Mouse (Mus musculus) CH12.LX (cell line): ENCODE results near the gene Gm49673. TPM values are rescaled to one million over a fixed set of nuclear protein-coding genes. Genes with fewer than 3 reads are reported as not detected.
"Not testable (repeated sequence)": the region's sequence is repeated elsewhere in the genome, so short reads cannot be mapped to it uniquely, and the experiment has no call there.

Source experiments
- DNase-seq: peaks from one replicate; pipeline ENCODE4 v3.0.0-alpha.2; 2013; ENCODE audit errors: extremely low read depth
- H3K27ac ChIP-seq: 2 replicates; pipeline ENCODE4 v1.5.1; 2012; ENCODE audit warnings: low read depth, mild to moderate bottlenecking, control low read depth, moderate library complexity; ENCODE audit not compliant: insufficient read depth
- H3K27me3 ChIP-seq: replicated peaks from 2 replicates; pipeline ENCODE3; 2012; ENCODE audit warnings: inconsistent platforms
- H3K36me3 ChIP-seq, 2 experiments: replicated peaks in 1 of 2; 2 replicates each; pipeline versions ENCODE3 to v1.6.1; 2012; ENCODE audit warnings: inconsistent platforms in 1 of 2, low read length in 1 of 2, mild to moderate bottlenecking in 1 of 2, mixed read lengths in 1 of 2, moderate library complexity in 1 of 2; ENCODE audit not compliant: control insufficient read depth in 1 of 2, insufficient read depth in 1 of 2
- H3K4me1 ChIP-seq, 2 experiments: 2 replicates each; pipeline ENCODE4 v1.6.1; 2012; ENCODE audit warnings: inconsistent platforms in 1 of 2, moderate library complexity in 1 of 2; ENCODE audit not compliant: insufficient read depth in 2 of 2, control insufficient read depth in 1 of 2
- H3K4me2 ChIP-seq: 2 replicates; pipeline ENCODE4 v1.6.1; 2012; ENCODE audit warnings: low read depth, mild to moderate bottlenecking, control low read depth; ENCODE audit not compliant: poor library complexity, insufficient read depth, severe bottlenecking
- H3K4me3 ChIP-seq, 3 experiments: fragments of 150-350 bp in 1 of 3; sonication (generic) in 1 of 3; replicated peaks in 1 of 3; 2 replicates each; pipeline versions ENCODE3 to v1.5.1; 2011 to 2012; ENCODE audit warnings: low read depth in 2 of 3, low read length in 2 of 3, mild to moderate bottlenecking in 2 of 3, moderate library complexity in 2 of 3, control low read depth in 1 of 3, improper control_type of control experiment in 1 of 3, inconsistent platforms in 1 of 3, mixed read lengths in 1 of 3; ENCODE audit not compliant: poor library complexity in 1 of 3
- H3K79me2 ChIP-seq: replicated peaks from 2 replicates; pipeline ENCODE4 v1.6.1; 2012; ENCODE audit warnings: mild to moderate bottlenecking, moderate library complexity; ENCODE audit not compliant: control insufficient read depth, poor library complexity, insufficient read depth, severe bottlenecking; ENCODE audit errors: extremely low read depth
- H3K9ac ChIP-seq: 2 replicates; pipeline ENCODE4 v1.6.1; 2012; ENCODE audit warnings: low read depth, mild to moderate bottlenecking, control low read depth, moderate library complexity; ENCODE audit not compliant: insufficient read depth
- H3K9me3 ChIP-seq: replicated peaks from 2 replicates; pipeline ENCODE3; 2012; ENCODE audit warnings: low read length, inconsistent platforms, mixed read lengths
- BHLHE40 ChIP-seq: IDR thresholded peaks from 2 replicates; pipeline ENCODE4 v1.6.1; 2011; ENCODE audit warnings: mild to moderate bottlenecking, low read depth, low read length, improper control_type of control experiment
- NELFE ChIP-seq: IDR thresholded peaks from 2 replicates; pipeline ENCODE4 v1.6.1; 2011; ENCODE audit warnings: low read depth, low read length, improper control_type of control experiment
- POLR2A ChIP-seq: IDR thresholded peaks from 2 replicates; pipeline ENCODE4 v1.6.1; 2011; ENCODE audit warnings: low read depth, mild to moderate bottlenecking, improper control_type of control experiment, low read length
- dilution Hi-C: fragments of 300-500 bp; cut with MboI; formaldehyde crosslinking; loops from 2 replicates; pipeline ENCODE4 v1.14.3; 2020; ENCODE audit warnings: low sequenced_read_pairs; ENCODE audit not compliant: extremely low pct_unique_long_range_greater_than_20kb, extremely low pct_ligation_motif_present
- in situ Hi-C: fragments of 300-500 bp; cut with MboI; formaldehyde crosslinking; loops from 3 replicates; pipeline ENCODE4 v1.14.3; 2019; ENCODE audit warnings: low sequenced_read_pairs, low pct_ligation_motif_present, low pct_unique_long_range_greater_than_20kb, mixed read lengths
- polyA plus RNA-seq: library from polyadenylated mRNA; unstranded; fragments of >175 nt; gene quantifications from 2 replicates; pipeline ENCODE4 v1.2.1, GENCODE M21; 2012; ENCODE audit warnings: low read depth; ENCODE audit not compliant: insufficient read length
- total RNA-seq, 2 experiments: library from RNA; depleted of rRNA; stranded (reverse); fragments of 300-350 nt in 1 of 2; fragments of >200 nt in 1 of 2; gene quantifications; 2 replicates each; pipeline ENCODE4 v1.2.3; 2012 to 2014

Gm49673 gene
- total and polyA plus RNA-seq, 3 experiments: 0.10 TPM; not detected in 2

GRCm38 (mm10) chr17:8166454-8166853 lies 18.9 kb upstream of the Gm49673 start:
- in situ Hi-C loops, H3K27ac ChIP-seq, H3K9me3 ChIP-seq, H3K4me3 ChIP-seq, H3K27me3 ChIP-seq, H3K79me2 ChIP-seq, dilution Hi-C loops, DNase-seq: not testable (repeated sequence)
- peak overlapping the region; percentile 83; the same call in 1 of the 2 replicates for H3K9ac ChIP-seq
- peaks cover 10 to 27% of the 10 kb centered on the region in 2 experiments for H3K36me3 ChIP-seq
- peaks cover 9 to 35% of the 10 kb centered on the region in 2 experiments for H3K4me1 ChIP-seq
- H3K4me2 ChIP-seq: peak overlapping the region; percentile 61

GRCm38 (mm10) chr17:8165977-8166376 lies 18.4 kb upstream of the Gm49673 start:
- DNase-seq, in situ Hi-C loops, H3K27ac ChIP-seq: not testable (repeated sequence)
- peak overlapping the region in 2 of 3 experiments; percentile 57 to 95 for H3K4me3 ChIP-seq
- peak; percentile 70 for TF ChIP-seq BHLHE40
- TF ChIP-seq, all 38 proteins: peak for 1; not testable (repeated sequence) for 37
- H3K9me3 ChIP-seq, H3K27me3 ChIP-seq, H3K79me2 ChIP-seq, dilution Hi-C loops: not testable (repeated sequence)
- H3K9ac ChIP-seq: peak overlapping the region; percentile 83; the same call in 1 of the 2 replicates
- H3K4me1 ChIP-seq: peaks cover 6 to 30% of the 10 kb centered on the region in 2 experiments
- H3K4me2 ChIP-seq: peak overlapping the region; percentile 61; the same call in 1 of the 2 replicates
- peaks cover 8 to 22% of the 10 kb centered on the region in 2 experiments for H3K36me3 ChIP-seq

GRCm38 (mm10) chr17:8165608-8165945 lies 18.0 kb upstream of the Gm49673 start:
- H3K27me3 ChIP-seq, dilution Hi-C loops, DNase-seq, H3K4me2 ChIP-seq, H3K9me3 ChIP-seq, H3K79me2 ChIP-seq, H3K27ac ChIP-seq, in situ Hi-C loops: not testable (repeated sequence)
- H3K9ac ChIP-seq: peak overlapping the region; percentile 83
- peaks cover 5 to 26% of the 10 kb centered on the region in 2 experiments for H3K4me1 ChIP-seq
- peaks cover 7 to 20% of the 10 kb centered on the region in 2 experiments for H3K36me3 ChIP-seq
- 0 out of 2 replicates have a peak, but pooled peaks have one; percentile 7 for TF ChIP-seq NELFE
- peak overlapping the region; percentile 55 to 95 (median 57) for H3K4me3 ChIP-seq

- H3K27ac ChIP-seq, H3K79me2 ChIP-seq, H3K27me3 ChIP-seq, dilution Hi-C loops, H3K9me3 ChIP-seq, DNase-seq, in situ Hi-C loops: not testable (repeated sequence)
- peaks cover 2 to 14% of the 10 kb centered on the region in 2 experiments for H3K36me3 ChIP-seq
- peaks cover 3 to 20% of the 10 kb centered on the region in 2 experiments for H3K4me1 ChIP-seq
- H3K4me3 ChIP-seq: peak within 1 kb of the TSS; percentile 55 to 95 (median 57)
- H3K4me2 ChIP-seq: peak within 1 kb of the TSS; percentile 86
- TF ChIP-seq POLR2A: peak; percentile 50; the same call in 1 of the 2 replicates
- 0 out of 2 replicates have a peak, but pooled peaks have one; percentile 19 for TF ChIP-seq NELFE
- H3K9ac ChIP-seq: peak within 1 kb of the TSS; percentile 83
Measured at GRCm38 (mm10) chr17:8164701-8165607, 17.4 kb upstream of the Gm49673 start, which contains the start of gene Fgfr1op. Fgfr1op (plus strand) TSS chr17:8165501.
